Mouse (Mus musculus): ENCODE data around the gene Tesk2.

- TF ChIP-seq MAFK (IDR thresholded peaks at IDR 0.05; ENCODE audit: insufficient replicate concordance, low read length): no peak
- no peak for TF ChIP-seq TBP (conservative IDR thresholded peaks at IDR 0.05; ENCODE audit: low read depth, low read length)
- no peak for TF ChIP-seq SMC3 (IDR thresholded peaks at IDR 0.05; ENCODE audit: low read depth, low read length)
These were observed 33.7 kb upstream of the Tesk2 start for GRCm38 (mm10) chr4:116687041-116687440.
